Mouse (Mus musculus) forebrain, embryonic 10.5 days (tissue): ENCODE measurements around the gene Hilpda. TPM values are rescaled to one million over a fixed set of nuclear protein-coding genes. Genes with fewer than 3 reads are reported as not detected.

Experiments used
- DNase-seq: peaks from one replicate; pipeline ENCODE4 v3.0.0-alpha.2; 2017; ENCODE audit warnings: low spot score; ENCODE audit errors: extremely low spot score
- H3K27ac ChIP-seq: fragments of 300-500 bp; sonication (generic); 2 replicates; pipeline ENCODE4 v1.5.1; 2016; ENCODE audit warnings: mild to moderate bottlenecking
- H3K27me3 ChIP-seq: fragments of 300-500 bp; sonication (generic); 2 replicates; pipeline ENCODE4 v1.6.1; 2016; ENCODE audit warnings: mild to moderate bottlenecking; ENCODE audit not compliant: poor library complexity, severe bottlenecking
- H3K36me3 ChIP-seq: fragments of 300-500 bp; sonication (generic); replicated peaks from 2 replicates; pipeline ENCODE4 v1.6.1; 2016; ENCODE audit warnings: mild to moderate bottlenecking, moderate library complexity
- H3K4me1 ChIP-seq: fragments of 300-500 bp; sonication (generic); 2 replicates; pipeline ENCODE4 v1.6.1; 2016
- H3K4me3 ChIP-seq: fragments of 300-500 bp; sonication (generic); 2 replicates; pipeline ENCODE4 v1.5.1; 2016; ENCODE audit warnings: mild to moderate bottlenecking, moderate library complexity
- H3K9me3 ChIP-seq: fragments of 300-500 bp; sonication (generic); 2 replicates; pipeline ENCODE4 v1.6.1; 2016; ENCODE audit warnings: mild to moderate bottlenecking, moderate library complexity
- WGBS: fragments of 180-500 bp; shearing (Covaris S2); methylation state at CpG from one replicate; pipeline ENCODE4 v1.1.7; 2016; 5-methylcytosine and 5-hydroxymethylcytosine counted together
- polyA plus RNA-seq: library from polyadenylated mRNA; unstranded; fragments of >200 nt; fragmentation: Nextera tagmentation; extraction: Ambion mirVana; gene quantifications from 2 replicates; pipeline ENCODE4 v1.2.1, GENCODE M21; 2016

Hilpda gene
- polyA plus RNA-seq, 1 experiment from 2014 or later, result 36.2 TPM

GRCm38 (mm10) chr6:29318879-29319278, 46.6 kb downstream of the Hilpda start, which contains the start of gene Fam71f1:
Gene Fam71f1 (plus strand): TSS chr6:29319140.
- peaks cover 6% of the 10 kb centered on the region; the same call in 1 of the 2 replicates for H3K4me1 ChIP-seq
- no peaks in the 10 kb centered on the region for H3K36me3 ChIP-seq
- H3K27ac ChIP-seq, result no peak within 1 kb of the TSS
- no peaks in the 10 kb centered on the region for H3K27me3 ChIP-seq
- H3K9me3 ChIP-seq, result no peaks in the 10 kb centered on the region
- WGBS, result 75% methylated on average over 5 of the region's 5 CpGs
- DNase-seq, result no peak
- H3K4me3 ChIP-seq, result no peak within 1 kb of the TSS

- no peak overlapping the region for H3K4me3 ChIP-seq
- H3K36me3 ChIP-seq, result no peaks in the 10 kb centered on the region
- no peak overlapping the region for H3K27ac ChIP-seq
- H3K27me3 ChIP-seq, result no peaks in the 10 kb centered on the region
- WGBS, result 85% methylated on average over 6 of the region's 6 CpGs
- no peak for DNase-seq
- H3K9me3 ChIP-seq, result no peaks in the 10 kb centered on the region
- H3K4me1 ChIP-seq, result peaks cover 4% of the 10 kb centered on the region; the same call in 1 of the 2 replicates
These were observed 49.3 kb downstream of the Hilpda start for GRCm38 (mm10) chr6:29321586-29321985.

- DNase-seq, result no peak
- no peaks in the 10 kb centered on the region for H3K27me3 ChIP-seq
- no peak overlapping the region for H3K4me3 ChIP-seq
- no peak overlapping the region for H3K27ac ChIP-seq
- no peaks in the 10 kb centered on the region for H3K36me3 ChIP-seq
- H3K9me3 ChIP-seq, result no peaks in the 10 kb centered on the region
- WGBS, result 91% methylated on average over 7 of the region's 7 CpGs
- H3K4me1 ChIP-seq, result peaks cover 4% of the 10 kb centered on the region; the same call in 1 of the 2 replicates
These were observed 49.9 kb downstream of the Hilpda start for GRCm38 (mm10) chr6:29322147-29322546.

DNA sequence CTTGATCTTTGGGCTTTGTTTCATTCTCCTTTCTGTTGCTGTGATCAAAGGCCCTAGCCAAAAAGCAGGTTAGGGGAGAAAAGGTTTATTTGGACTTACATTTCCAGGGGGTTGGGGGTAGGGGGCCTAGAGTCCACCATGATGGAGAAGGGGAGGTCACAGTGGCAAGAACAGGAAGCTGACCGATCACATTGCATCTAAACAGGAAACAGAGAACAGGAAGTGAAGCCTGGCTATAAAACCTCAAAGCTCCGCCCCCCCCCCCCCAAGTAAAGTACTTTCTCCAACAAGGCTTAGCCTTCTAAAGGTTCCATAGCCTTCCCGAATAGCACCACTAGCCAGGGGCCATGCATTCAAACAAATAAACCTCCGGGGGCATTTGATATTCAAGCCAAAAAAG, 50.4 kb downstream of the Hilpda start:
- 85% methylated on average over 4 of the region's 4 CpGs for WGBS
- Histone ChIP-seq H3K27ac (no peak overlapping the region), H3K4me3 (no peak overlapping the region), H3K9me3 (no peaks in the 10 kb centered on the region), H3K36me3 (no peaks in the 10 kb centered on the region), H3K27me3 (no peaks in the 10 kb centered on the region), H3K4me1 (peaks cover 4% of the 10 kb centered on the region; the same call in 1 of the 2 replicates)
- no peak for DNase-seq

Other genes starting within 250 kb of the Hilpda start
- gene Lep, start 212.3 kb upstream of the Hilpda start, polyA plus RNA-seq, result not detected in 2 replicates
- 53.8 and 58.1 TPM in 2 replicates for gene Rbm28, start 107.5 kb upstream of the Hilpda start, polyA plus RNA-seq
- gene Prrt4, start 92.9 kb upstream of the Hilpda start, polyA plus RNA-seq, result 1.3 and 1.8 TPM in 2 replicates
- 39.6 and 39.7 TPM in 2 replicates for gene Impdh1, start 56.1 kb upstream of the Hilpda start, polyA plus RNA-seq
- gene Fam71f2, start 7.1 kb downstream of the Hilpda start, polyA plus RNA-seq, result 0.33 and 0.50 TPM in 2 replicates
- not detected in 2 replicates for gene Fam71f1, start 46.7 kb downstream of the Hilpda start, polyA plus RNA-seq
- gene Calu, start 75.6 kb downstream of the Hilpda start, polyA plus RNA-seq, result 225 and 238 TPM in 2 replicates
- gene Opn1sw, start 116.0 kb downstream of the Hilpda start, polyA plus RNA-seq, result 0.24 and 0.28 TPM in 2 replicates
- gene Ccdc136, start 123.8 kb downstream of the Hilpda start, polyA plus RNA-seq, result 21.2 and 21.6 TPM in 2 replicates
- gene Flnc, start 160.8 kb downstream of the Hilpda start, polyA plus RNA-seq, result 2.1 and 2.6 TPM in 2 replicates
- gene Atp6v1f, start 195.2 kb downstream of the Hilpda start, polyA plus RNA-seq, result 187 and 200 TPM in 2 replicates
- gene Atp6v1fnb, start 198.9 kb downstream of the Hilpda start, polyA plus RNA-seq, result 0.22 TPM in 1 of 2 replicates, not detected in the other
- 10.8 and 10.9 TPM in 2 replicates for gene Kcp, start 235.5 kb downstream of the Hilpda start, polyA plus RNA-seq